Mouse (Mus musculus) CH12.LX (cell line): ENCODE data around the gene 4930519G04Rik.

Experiments used
- CTCF ChIP-seq, 2 experiments: IDR thresholded peaks in 1 of 2; conservative IDR thresholded peaks in 1 of 2; 2 replicates each; pipeline ENCODE4 v1.5.1; 2011 to 2012; ENCODE audit warnings: low read depth in 2 of 2, low read length in 2 of 2, improper control_type of control experiment in 1 of 2, inconsistent platforms in 1 of 2, mild to moderate bottlenecking in 1 of 2, moderate library complexity in 1 of 2
- E2F4 ChIP-seq: IDR thresholded peaks from 2 replicates; pipeline ENCODE4 v1.6.1; 2011; ENCODE audit warnings: low read depth, low read length, improper control_type of control experiment; ENCODE audit not compliant: insufficient replicate concordance
- EP300 ChIP-seq: IDR thresholded peaks from 2 replicates; pipeline ENCODE4 v1.6.1; 2011; ENCODE audit warnings: low read length, improper control_type of control experiment
- GABPA ChIP-seq: IDR thresholded peaks from 2 replicates; pipeline ENCODE4 v1.6.1; 2012; ENCODE audit warnings: low read depth, low read length, improper control_type of control experiment, inconsistent platforms; ENCODE audit not compliant: insufficient replicate concordance
- IRF4 ChIP-seq: IDR thresholded peaks from 2 replicates; pipeline ENCODE4 v1.6.1; 2014; ENCODE audit warnings: low read depth, mild to moderate bottlenecking, inconsistent platforms, low read length, improper control_type of control experiment
- JUND ChIP-seq: conservative IDR thresholded peaks from 2 replicates; pipeline ENCODE4 v1.6.1; 2011; ENCODE audit warnings: low read depth, low read length, improper control_type of control experiment
- KAT2A ChIP-seq: IDR thresholded peaks from 2 replicates; pipeline ENCODE4 v1.6.1; 2012; ENCODE audit warnings: low read length, improper control_type of control experiment, inconsistent platforms; ENCODE audit not compliant: insufficient replicate concordance
- MAX ChIP-seq: IDR thresholded peaks from 2 replicates; pipeline ENCODE4 v1.6.1; 2011; ENCODE audit warnings: low read length, improper control_type of control experiment
- POLR2A ChIP-seq: IDR thresholded peaks from 2 replicates; pipeline ENCODE4 v1.6.1; 2011; ENCODE audit warnings: low read depth, mild to moderate bottlenecking, improper control_type of control experiment, low read length
- POLR2AphosphoS2 ChIP-seq: IDR thresholded peaks from 2 replicates; pipeline ENCODE4 v1.6.1; 2011; ENCODE audit warnings: low read depth, low read length, improper control_type of control experiment
- SIN3A ChIP-seq: IDR thresholded peaks from 2 replicates; pipeline ENCODE4 v1.6.1; 2012; ENCODE audit warnings: low read length, improper control_type of control experiment, inconsistent platforms
- TBP ChIP-seq: conservative IDR thresholded peaks from 2 replicates; pipeline ENCODE4 v1.6.1; 2011; ENCODE audit warnings: low read depth, low read length, improper control_type of control experiment
- USF1 ChIP-seq: IDR thresholded peaks from 2 replicates; pipeline ENCODE4 v1.6.1; 2014; ENCODE audit warnings: low read depth, mild to moderate bottlenecking, inconsistent platforms, low read length, improper control_type of control experiment

DNA sequence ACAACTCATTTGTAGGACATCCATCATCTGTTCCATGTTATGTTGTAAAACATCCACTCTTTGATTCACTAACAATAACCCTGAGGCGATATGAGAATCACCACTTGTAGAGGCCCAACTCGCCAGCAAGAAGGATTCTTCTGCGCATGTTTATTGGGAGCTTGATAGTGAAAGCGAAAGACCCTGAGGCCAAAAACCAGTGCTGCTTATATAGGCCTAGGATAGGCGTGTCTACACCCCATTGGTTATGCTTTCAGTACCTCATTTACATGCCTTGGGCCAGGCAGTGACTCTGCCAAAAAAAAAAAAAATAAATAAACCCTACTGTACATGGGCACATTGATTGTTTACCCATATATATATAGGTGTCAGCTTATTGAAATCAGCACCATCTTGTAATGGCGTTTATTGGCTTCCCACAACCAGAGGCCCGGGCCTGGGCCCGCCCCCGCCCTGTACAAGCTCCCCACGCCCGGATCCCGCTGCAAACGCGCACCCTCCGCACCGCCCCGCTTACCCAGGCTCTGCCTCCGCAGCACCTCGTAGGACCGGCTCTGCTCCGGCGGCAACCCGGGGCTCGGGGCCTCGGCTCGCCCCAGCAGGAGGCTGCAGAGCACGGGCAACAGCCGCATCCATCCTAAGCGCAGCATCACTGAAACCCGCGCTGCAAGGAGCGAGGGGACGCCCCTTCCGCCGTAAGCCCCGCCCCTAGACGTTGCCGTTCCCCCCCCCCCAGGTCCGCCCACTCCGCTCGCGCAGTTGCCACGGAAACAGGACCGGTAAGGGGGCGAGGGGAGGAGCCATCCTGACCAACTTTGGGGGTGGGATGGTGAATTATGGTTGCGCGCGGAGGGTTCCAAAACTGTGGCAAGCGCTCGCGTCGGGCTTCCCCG is 30.4 kb upstream of the 4930519G04Rik start, which contains the start of gene 1500011B03Rik:
- no peak for TF ChIP-seq POLR2A
- TF ChIP-seq TBP, result no peak
- TF ChIP-seq CTCF (conservative IDR thresholded peaks at IDR 0.05 in 1 of 2, IDR thresholded peaks at IDR 0.05 in 1 of 2; ENCODE audit: low read depth in 2 of 2, low read length in 2 of 2), result no peak
- TF ChIP-seq JUND, result no peak
- no peak for TF ChIP-seq IRF4
- no peak for TF ChIP-seq E2F4
- no peak for TF ChIP-seq GABPA
- TF ChIP-seq USF1, result no peak
- TF ChIP-seq SIN3A, result no peak
- no peak for TF ChIP-seq MAX
- no peak for TF ChIP-seq POLR2AphosphoS2
- TF ChIP-seq KAT2A, result no peak
- no peak for TF ChIP-seq EP300
